Mouse (Mus musculus) forebrain, postnatal 0 days (tissue): ENCODE data around the gene Tfcp2. TPM values are rescaled to one million over a fixed set of nuclear protein-coding genes. Genes with fewer than 3 reads are reported as not detected.

Experiments used
- ATAC-seq: fragments of 200-750 bp; cut with Nextera tagmentation; 2 replicates; pipeline ENCODE4 v1.8.0; 2017; ENCODE audit warnings: mild to moderate bottlenecking, moderate library complexity
- DNase-seq: peaks from one replicate; pipeline ENCODE4 v3.0.0-alpha.2; 2015
- H3K27ac ChIP-seq: fragments of 300-500 bp; sonication (generic); 2 replicates; pipeline ENCODE4 v1.5.1; 2014; ENCODE audit warnings: low read depth, mild to moderate bottlenecking, antibody characterized with exemption, low read length, moderate library complexity, mixed read lengths
- H3K27me3 ChIP-seq: fragments of 300-500 bp; sonication (generic); 2 replicates; pipeline ENCODE4 v1.6.1; 2014; ENCODE audit warnings: mild to moderate bottlenecking, low read length, mixed read lengths; ENCODE audit not compliant: insufficient read depth
- H3K36me3 ChIP-seq: fragments of 300-500 bp; sonication (generic); 2 replicates; pipeline ENCODE4 v1.6.1; 2014; ENCODE audit warnings: mild to moderate bottlenecking, moderate library complexity; ENCODE audit not compliant: insufficient read depth
- H3K4me1 ChIP-seq: fragments of 300-500 bp; sonication (generic); 2 replicates; pipeline ENCODE4 v1.6.1; 2014; ENCODE audit warnings: antibody characterized with exemption; ENCODE audit not compliant: insufficient read depth
- H3K4me2 ChIP-seq: fragments of 300-500 bp; sonication (generic); 2 replicates; pipeline ENCODE4 v1.6.1; 2014; ENCODE audit warnings: low read depth, mild to moderate bottlenecking, moderate library complexity
- H3K4me3 ChIP-seq: fragments of 300-500 bp; sonication (generic); 2 replicates; pipeline ENCODE4 v1.5.1; 2014; ENCODE audit warnings: low read depth, low read length, mixed read lengths
- H3K9ac ChIP-seq: fragments of 300-500 bp; sonication (generic); 2 replicates; pipeline ENCODE4 v1.6.1; 2014; ENCODE audit warnings: mild to moderate bottlenecking
- H3K9me3 ChIP-seq: fragments of 300-500 bp; sonication (generic); 2 replicates; pipeline ENCODE4 v1.6.1; 2016; ENCODE audit warnings: low read length
- CTCF ChIP-seq: sonication (generic); IDR thresholded peaks from 2 replicates; pipeline ENCODE4 v1.5.1; 2016; ENCODE audit warnings: antibody characterized with exemption, control low read depth, low read depth
- WGBS: fragments of 180-500 bp; shearing (Covaris S2); extraction: QIAGEN DNeasy Blood & Tissue Kit; methylation state at CpG from one replicate; pipeline ENCODE4 v1.1.7; 2014; 5-methylcytosine and 5-hydroxymethylcytosine counted together
- polyA plus RNA-seq: library from polyadenylated mRNA; unstranded; fragments of >200 nt; fragmentation: Nextera tagmentation; extraction: Ambion mirVana; gene quantifications from 2 replicates; pipeline ENCODE4 v1.2.1, GENCODE M21; 2015
- total RNA-seq: library from RNA; depleted of rRNA; stranded (reverse); fragments of >200 nt; gene quantifications from 2 replicates; pipeline ENCODE4 v1.2.3, GENCODE M21; 2014

The Tfcp2 gene
- total and polyA plus RNA-seq, 2 experiments from 2014 or later: 29.0 to 34.5 TPM

DNA sequence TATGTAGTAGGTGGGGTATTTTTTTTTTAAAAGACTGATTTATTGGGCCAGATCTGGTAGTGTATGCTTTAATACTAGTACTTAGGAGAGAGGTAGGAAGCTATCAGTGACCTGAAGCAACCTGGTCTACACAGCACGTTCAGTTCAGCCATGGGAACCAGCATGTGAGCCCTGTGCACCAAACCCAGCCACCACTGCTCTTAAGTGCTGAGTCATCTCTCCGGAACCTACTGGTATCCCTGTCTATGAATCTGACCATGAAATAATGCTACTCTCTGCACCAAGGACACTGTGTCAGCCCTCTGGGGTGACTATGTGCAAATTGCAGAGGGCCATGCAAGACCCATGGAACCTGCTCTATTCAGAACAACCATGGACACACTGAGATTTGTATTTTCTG lies 64.8 kb downstream of the Tfcp2 start:
- WGBS: 95% methylated on average over 2 of the region's 2 CpGs
- ATAC-seq (no peak), DNase-seq (no peak)
- Histone ChIP-seq H3K36me3 (peaks cover 70% of the 10 kb centered on the region), H3K27ac (no peak overlapping the region), H3K4me1 (peaks cover 9% of the 10 kb centered on the region), H3K9me3 (no peaks in the 10 kb centered on the region), H3K4me3 (no peak overlapping the region), H3K9ac (no peak overlapping the region), H3K27me3 (no peaks in the 10 kb centered on the region), H3K4me2 (no peak overlapping the region)
- TF ChIP-seq CTCF: no peak

DNA sequence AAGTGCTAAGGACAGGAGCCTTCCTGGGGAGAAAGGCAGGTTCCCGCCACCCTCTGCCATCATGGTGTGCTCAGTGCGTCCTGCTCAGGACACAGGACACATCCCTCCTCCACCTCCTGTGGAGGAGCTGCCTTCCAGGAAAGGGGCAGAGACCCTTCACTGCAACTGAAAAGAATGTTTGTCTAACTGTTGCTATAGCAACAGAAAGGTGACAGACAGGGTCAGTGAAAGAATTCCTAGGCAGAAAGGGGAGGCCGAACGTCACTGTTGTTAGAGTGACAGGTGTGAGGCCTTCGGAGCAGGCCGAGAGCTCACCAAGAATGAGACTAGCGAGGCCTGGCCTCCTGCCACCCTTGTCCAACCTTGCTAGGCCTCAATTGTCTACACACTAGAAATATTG lies 65.4 kb downstream of the Tfcp2 start:
- Histone ChIP-seq H3K9me3 (no peaks in the 10 kb centered on the region), H3K27ac (no peak overlapping the region), H3K36me3 (peaks cover 76% of the 10 kb centered on the region), H3K4me3 (no peak overlapping the region), H3K4me1 (peaks cover 8% of the 10 kb centered on the region), H3K27me3 (no peaks in the 10 kb centered on the region), H3K9ac (no peak overlapping the region), H3K4me2 (no peak overlapping the region)
- no peak for ATAC-seq
- 14% methylated on average over 7 of the region's 7 CpGs for WGBS
- TF ChIP-seq CTCF: no peak
- DNase-seq: no peak

DNA sequence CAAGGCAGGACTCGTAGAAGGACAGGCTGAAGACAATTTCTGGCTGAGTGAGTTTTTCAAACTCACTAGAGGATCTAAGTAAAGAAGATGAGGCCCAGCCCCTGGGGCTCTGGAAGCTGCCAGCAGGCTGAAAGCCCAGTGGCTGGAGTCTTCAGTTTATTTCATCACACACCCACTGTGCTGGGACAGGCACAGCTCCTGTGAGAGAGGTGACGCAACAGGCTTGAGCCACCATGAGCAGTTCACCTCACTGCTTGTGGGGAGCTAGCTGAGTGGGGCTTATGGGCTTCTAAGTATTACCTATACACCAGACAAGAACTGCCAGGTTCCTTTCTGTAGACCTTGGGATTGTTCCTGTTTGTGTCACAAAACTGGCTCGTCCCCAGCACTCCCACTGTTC lies 66.2 kb downstream of the Tfcp2 start:
- H3K27ac ChIP-seq: no peak overlapping the region
- TF ChIP-seq CTCF: no peak
- DNase-seq (no peak), ATAC-seq (no peak)
- H3K4me2 ChIP-seq: no peak overlapping the region
- no peak overlapping the region for H3K4me3 ChIP-seq
- H3K9me3 ChIP-seq: no peaks in the 10 kb centered on the region
- H3K27me3 ChIP-seq: no peaks in the 10 kb centered on the region
- H3K4me1 ChIP-seq: peaks cover 5% of the 10 kb centered on the region
- WGBS: 83% methylated on average over 3 of the region's 3 CpGs
- H3K36me3 ChIP-seq: peaks cover 85% of the 10 kb centered on the region
- no peak overlapping the region for H3K9ac ChIP-seq

DNA sequence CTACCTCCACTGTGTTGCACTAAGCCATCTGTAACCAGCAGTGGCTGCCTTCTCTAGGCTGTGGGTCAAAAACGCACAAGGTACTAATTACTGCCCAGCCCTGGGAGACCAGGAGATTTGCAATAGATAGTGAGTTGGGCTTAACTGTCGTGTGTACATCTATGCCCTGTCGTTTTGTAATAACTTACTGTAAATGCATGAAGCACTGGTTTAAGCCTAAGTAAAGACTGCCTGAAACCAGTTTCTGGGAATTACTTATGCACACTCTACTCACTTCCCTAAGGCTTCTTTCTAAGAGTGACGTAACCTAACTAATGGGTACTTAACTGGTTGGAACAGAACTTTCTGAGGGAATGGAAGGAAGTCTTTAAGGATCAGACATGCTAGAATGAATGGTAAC lies 72.9 kb downstream of the Tfcp2 start:
- ATAC-seq (no peak), DNase-seq (no peak)
- Histone ChIP-seq H3K27me3 (no peaks in the 10 kb centered on the region), H3K9me3 (no peaks in the 10 kb centered on the region), H3K27ac (no peak overlapping the region), H3K4me2 (no peak overlapping the region), H3K4me1 (no peaks in the 10 kb centered on the region), H3K36me3 (peaks cover 97% of the 10 kb centered on the region), H3K4me3 (no peak overlapping the region), H3K9ac (no peak overlapping the region)
- WGBS: 85% methylated on average over 4 of the region's 4 CpGs
- TF ChIP-seq CTCF: no peak

DNA sequence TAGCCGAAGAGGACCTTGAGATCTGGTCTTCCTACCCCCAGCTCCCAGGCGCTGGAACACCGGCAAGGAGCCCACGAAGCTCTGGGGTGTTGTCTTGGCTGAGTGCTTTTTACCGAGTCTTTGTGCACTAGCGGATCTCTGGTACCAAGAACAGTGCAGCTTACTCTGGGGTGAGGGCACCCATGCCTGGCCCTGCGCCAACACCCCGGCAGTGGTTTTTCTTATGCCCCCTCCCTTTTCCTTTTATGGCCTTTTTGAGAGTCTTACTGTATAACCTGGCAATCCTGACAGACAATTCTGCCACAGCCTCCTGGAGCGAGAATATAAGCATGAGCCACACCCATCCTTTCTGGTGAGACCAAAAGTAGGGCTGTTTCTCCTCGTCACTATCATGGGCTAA lies 73.5 kb downstream of the Tfcp2 start:
- WGBS: 75% methylated on average over 10 of the region's 10 CpGs
- no peak overlapping the region for H3K9ac ChIP-seq

DNA sequence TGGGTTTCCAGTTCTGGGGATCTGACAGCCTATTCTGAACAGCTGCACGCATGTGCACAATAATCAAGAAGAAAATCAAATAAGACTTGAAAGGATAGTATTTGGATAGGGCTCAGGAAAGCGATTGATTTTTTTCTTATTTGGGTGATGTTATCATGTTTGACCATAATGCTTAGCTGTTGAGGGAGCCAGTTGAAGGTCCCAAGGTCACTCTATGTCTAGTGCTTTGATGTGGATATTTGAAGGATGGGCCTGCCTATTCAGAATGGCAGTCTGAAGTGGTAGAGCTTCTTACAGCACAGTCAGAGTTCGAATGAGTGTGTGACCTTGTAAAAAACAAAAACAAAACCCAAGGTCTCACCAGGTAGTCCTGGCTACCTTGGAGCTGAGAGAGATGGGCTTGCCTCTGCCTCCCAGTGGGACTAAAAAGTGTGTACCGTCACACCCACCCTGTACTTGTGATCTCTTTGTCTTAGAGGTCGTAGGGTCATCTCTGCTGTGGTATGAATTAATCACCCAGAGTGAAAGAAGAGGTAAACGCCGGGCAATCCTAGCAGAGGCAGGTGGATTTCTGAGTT lies 77.8 kb downstream of the Tfcp2 start:
- Histone ChIP-seq H3K36me3 (peaks cover 57% of the 10 kb centered on the region), H3K4me2 (no peak overlapping the region), H3K4me3 (no peak overlapping the region), H3K9me3 (no peaks in the 10 kb centered on the region), H3K27ac (no peak overlapping the region), H3K4me1 (peaks cover 9% of the 10 kb centered on the region; the same call in 1 of the 2 replicates), H3K9ac (no peak overlapping the region), H3K27me3 (no peaks in the 10 kb centered on the region)
- WGBS: 86% methylated on average over 7 of the region's 7 CpGs
- TF ChIP-seq CTCF: no peak
- DNase-seq (no peak), ATAC-seq (no peak)

More for the DNA sequence above, 73.5 kb downstream of the Tfcp2 start:
- no peaks in the 10 kb centered on the region for H3K9me3 ChIP-seq
- H3K4me2 ChIP-seq: no peak overlapping the region
- DNase-seq (no peak), ATAC-seq (no peak)
- H3K4me1 ChIP-seq: no peaks in the 10 kb centered on the region
- peaks cover 97% of the 10 kb centered on the region for H3K36me3 ChIP-seq
- no peak overlapping the region for H3K4me3 ChIP-seq
- no peak for TF ChIP-seq CTCF
- H3K27me3 ChIP-seq: no peaks in the 10 kb centered on the region
- no peak overlapping the region for H3K27ac ChIP-seq

DNA sequence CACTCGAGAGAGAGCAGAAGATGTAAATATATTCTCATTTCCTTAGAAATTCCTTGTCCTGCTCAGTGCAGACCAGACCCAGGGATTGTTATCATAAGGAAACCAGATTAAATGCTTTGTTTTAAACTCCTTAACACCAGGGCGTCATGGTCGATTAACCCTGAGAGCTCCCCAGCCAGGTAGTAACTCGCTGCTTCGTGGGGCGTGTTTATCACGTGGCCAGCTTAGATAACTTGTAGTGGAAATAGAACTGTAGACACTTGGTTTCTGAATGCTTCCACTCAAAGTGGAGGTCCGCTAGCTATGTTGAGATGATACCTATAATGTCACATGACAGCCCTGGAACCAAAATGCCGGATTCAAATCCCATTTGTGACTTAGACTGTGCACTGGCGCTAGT lies 81.8 kb downstream of the Tfcp2 start:
- Histone ChIP-seq H3K36me3 (peaks cover 18% of the 10 kb centered on the region), H3K27me3 (no peaks in the 10 kb centered on the region), H3K27ac (peak overlapping the region; percentile 24; the same call in 1 of the 2 replicates), H3K9ac (peak overlapping the region; percentile 84; the same call in 1 of the 2 replicates), H3K4me3 (peak overlapping the region; percentile 88), H3K4me1 (peaks cover 12% of the 10 kb centered on the region; the same call in 1 of the 2 replicates), H3K9me3 (no peaks in the 10 kb centered on the region), H3K4me2 (peak overlapping the region; percentile 70)
- TF ChIP-seq CTCF: no peak
- WGBS: 70% methylated on average over 10 of the region's 10 CpGs
- ATAC-seq (no peak), DNase-seq (no peak)
